Mouse (Mus musculus) small intestine, adult 2 months (tissue): Measurements from ENCODE around the gene Nr2f2. TPM values are rescaled to one million over a fixed set of nuclear protein-coding genes. Genes with fewer than 3 reads are reported as not detected.
A peak's percentile ranks its signal among the peaks of the same experiment; 100 is the strongest.

ENCODE experiments used
- H3K27ac ChIP-seq: fragments of 200-500 bp; 2 replicates; pipeline ENCODE4 v1.5.1; 2012; ENCODE audit warnings: low read depth, low read length, control low read depth, inconsistent platforms; ENCODE audit not compliant: insufficient read depth
- H3K27me3 ChIP-seq: fragments of 200-500 bp; 2 replicates; pipeline ENCODE4 v1.6.1; 2012; ENCODE audit warnings: mild to moderate bottlenecking, moderate library complexity, low read length, inconsistent platforms; ENCODE audit not compliant: control insufficient read depth, insufficient read depth
- H3K36me3 ChIP-seq: fragments of 200-500 bp; 2 replicates; pipeline ENCODE4 v1.6.1; 2012; ENCODE audit warnings: mild to moderate bottlenecking, low read length, control low read depth, inconsistent platforms; ENCODE audit not compliant: control insufficient read depth, insufficient read depth
- H3K4me1 ChIP-seq: fragments of 200-500 bp; 2 replicates; pipeline ENCODE4 v1.6.1; 2012; ENCODE audit warnings: low read length, inconsistent platforms, mixed read lengths; ENCODE audit not compliant: control insufficient read depth, insufficient read depth, insufficient read length
- H3K4me3 ChIP-seq: fragments of 200-500 bp; 2 replicates; pipeline ENCODE4 v1.5.1; 2012; ENCODE audit warnings: low read depth, mild to moderate bottlenecking, control low read depth, inconsistent platforms, low read length, moderate library complexity
- CTCF ChIP-seq: fragments of 200-500 bp; IDR thresholded peaks from 2 replicates; pipeline ENCODE4 v1.5.1; 2012; ENCODE audit warnings: low read depth, mild to moderate bottlenecking, control low read depth, inconsistent platforms, low read length, moderate library complexity, mixed read lengths; ENCODE audit not compliant: insufficient replicate concordance, insufficient read length; ENCODE audit errors: extremely low read depth
- POLR2A ChIP-seq: fragments of 200-500 bp; IDR thresholded peaks from 2 replicates; pipeline ENCODE4 v1.6.1; 2012; ENCODE audit warnings: low read depth, mild to moderate bottlenecking, control low read depth, inconsistent platforms, low read length, moderate library complexity
- WGBS: fragments of 180-500 bp; shearing (Covaris S2); methylation state at CpG from one replicate; pipeline ENCODE4 v1.1.7; 2018; 5-methylcytosine and 5-hydroxymethylcytosine counted together
- polyA plus RNA-seq: library from polyadenylated mRNA; depleted of rRNA; stranded (reverse); fragments of >200 nt; gene quantifications from 2 replicates; pipeline ENCODE4 v1.2.3, GENCODE M21; 2012

Gene Nr2f2
- polyA plus RNA-seq, 1 experiment, result 35.0 TPM

DNA sequence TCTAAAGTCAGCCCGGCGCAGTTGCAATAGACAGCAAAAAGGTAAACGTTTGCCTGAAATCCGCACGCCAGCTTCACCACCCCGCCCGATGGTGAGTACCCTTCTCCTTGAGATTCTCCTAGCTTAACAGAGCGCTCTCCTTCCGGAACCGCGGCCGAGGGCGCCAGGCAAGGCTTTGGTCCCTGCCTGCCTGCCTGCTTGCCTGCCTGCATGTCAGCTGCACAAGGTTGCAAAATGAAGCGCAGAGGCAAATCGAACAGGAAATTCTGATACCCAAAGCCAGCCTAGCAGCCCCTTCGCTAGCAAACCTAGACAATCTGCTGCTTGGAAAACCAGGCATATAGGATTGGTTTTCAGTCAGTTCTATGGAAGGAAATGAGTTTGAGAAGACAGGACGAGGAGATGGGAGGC lies 1.1 kb downstream of the Nr2f2 start:
- Histone ChIP-seq H3K27me3 (peaks cover 47% of the 10 kb centered on the region), H3K4me3 (peak overlapping the region; percentile 56), H3K27ac (peak overlapping the region; percentile 61), H3K36me3 (no peaks in the 10 kb centered on the region), H3K4me1 (peaks cover 4% of the 10 kb centered on the region)
- WGBS, result 2% methylated on average over 17 of the region's 17 CpGs
- TF ChIP-seq POLR2A (no peak), CTCF (no peak)

DNA sequence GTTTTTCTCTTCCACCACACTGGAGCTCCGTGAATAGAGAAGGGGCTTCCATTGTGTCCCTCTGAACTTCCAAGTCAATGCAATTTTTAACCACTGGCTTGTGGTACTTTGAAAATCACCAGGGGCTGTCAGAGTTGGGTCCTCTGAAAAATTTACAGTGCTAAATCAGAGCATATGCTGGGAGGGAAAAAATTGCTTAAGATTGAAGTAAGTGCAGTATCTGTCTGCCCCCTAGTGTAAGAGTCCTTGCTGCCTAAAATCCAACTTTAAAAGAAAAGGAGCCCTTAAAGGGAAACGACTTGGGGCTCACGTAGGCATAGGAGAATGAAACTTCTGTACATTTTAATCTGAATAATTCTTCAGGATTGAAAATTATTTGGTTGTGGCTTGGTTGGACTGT lies 1.7 kb downstream of the Nr2f2 start:
- Histone ChIP-seq H3K27ac (no peak overlapping the region), H3K27me3 (peaks cover 41% of the 10 kb centered on the region), H3K36me3 (no peaks in the 10 kb centered on the region), H3K4me1 (peaks cover 4% of the 10 kb centered on the region), H3K4me3 (no peak overlapping the region)
- 5% methylated on average over 3 of the region's 3 CpGs for WGBS
- TF ChIP-seq POLR2A (no peak), CTCF (no peak)

DNA sequence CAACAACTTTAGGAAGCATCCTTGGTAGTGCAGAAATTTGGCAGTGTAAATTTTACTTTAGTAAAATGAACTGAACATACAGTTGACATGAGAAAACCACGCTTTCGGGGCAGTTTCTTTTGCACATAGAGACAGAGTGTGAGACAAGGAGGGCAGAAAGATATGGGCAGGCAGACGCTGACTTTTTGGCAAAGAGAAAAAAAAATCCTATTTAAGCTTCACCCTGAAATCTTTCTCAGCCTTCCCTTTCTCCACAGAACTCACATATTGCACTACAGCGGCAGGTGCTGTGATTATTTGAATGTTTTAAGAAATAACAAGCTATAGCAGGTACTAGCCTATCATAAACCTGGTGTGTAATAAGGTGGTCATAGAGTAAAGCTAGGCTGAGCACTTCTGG lies 3.2 kb downstream of the Nr2f2 start:
- TF ChIP-seq POLR2A (no peak), CTCF (no peak)
- Histone ChIP-seq H3K4me3 (no peak overlapping the region), H3K27me3 (peaks cover 27% of the 10 kb centered on the region), H3K4me1 (peaks cover 4% of the 10 kb centered on the region), H3K36me3 (no peaks in the 10 kb centered on the region), H3K27ac (no peak overlapping the region)
- 86% methylated on average over 4 of the region's 4 CpGs for whole genome bisulfite sequencing

DNA sequence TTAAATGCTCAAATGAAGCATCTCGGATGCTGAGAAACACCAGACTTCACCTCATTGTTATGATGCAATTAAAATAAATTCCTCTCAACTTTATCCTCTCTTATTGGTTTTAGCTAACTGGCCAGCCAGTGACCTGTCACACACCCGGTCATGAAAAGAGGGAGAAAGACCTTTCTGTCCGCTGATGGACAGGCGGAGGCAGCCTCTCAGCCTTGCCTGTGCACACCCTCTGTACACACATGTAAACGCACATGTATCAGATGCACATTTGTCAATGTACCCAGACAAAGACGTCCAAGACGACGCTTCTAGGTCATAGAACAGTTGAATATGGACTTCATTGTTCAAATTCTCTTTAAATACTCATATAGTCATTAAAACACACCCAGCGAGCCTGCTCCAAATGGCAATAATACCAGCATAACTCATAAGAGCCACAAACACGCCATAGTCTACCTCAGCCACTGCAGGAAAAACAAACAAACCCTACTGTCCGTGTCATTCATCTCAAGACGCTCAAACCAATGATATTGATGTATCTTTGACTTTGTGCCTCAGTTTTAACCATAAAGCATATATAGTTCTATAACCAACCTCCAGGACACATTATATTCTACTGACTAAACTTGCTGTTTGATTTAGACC lies 3.9 kb downstream of the Nr2f2 start:
- TF ChIP-seq CTCF (no peak), POLR2A (no peak)
- H3K36me3 ChIP-seq, result no peaks in the 10 kb centered on the region
- WGBS, result 60% methylated on average over 12 of the region's 12 CpGs
- no peak overlapping the region for H3K4me3 ChIP-seq
- H3K27me3 ChIP-seq, result peaks cover 20% of the 10 kb centered on the region
- H3K4me1 ChIP-seq, result peaks cover 4% of the 10 kb centered on the region
- H3K27ac ChIP-seq, result no peak overlapping the region

DNA sequence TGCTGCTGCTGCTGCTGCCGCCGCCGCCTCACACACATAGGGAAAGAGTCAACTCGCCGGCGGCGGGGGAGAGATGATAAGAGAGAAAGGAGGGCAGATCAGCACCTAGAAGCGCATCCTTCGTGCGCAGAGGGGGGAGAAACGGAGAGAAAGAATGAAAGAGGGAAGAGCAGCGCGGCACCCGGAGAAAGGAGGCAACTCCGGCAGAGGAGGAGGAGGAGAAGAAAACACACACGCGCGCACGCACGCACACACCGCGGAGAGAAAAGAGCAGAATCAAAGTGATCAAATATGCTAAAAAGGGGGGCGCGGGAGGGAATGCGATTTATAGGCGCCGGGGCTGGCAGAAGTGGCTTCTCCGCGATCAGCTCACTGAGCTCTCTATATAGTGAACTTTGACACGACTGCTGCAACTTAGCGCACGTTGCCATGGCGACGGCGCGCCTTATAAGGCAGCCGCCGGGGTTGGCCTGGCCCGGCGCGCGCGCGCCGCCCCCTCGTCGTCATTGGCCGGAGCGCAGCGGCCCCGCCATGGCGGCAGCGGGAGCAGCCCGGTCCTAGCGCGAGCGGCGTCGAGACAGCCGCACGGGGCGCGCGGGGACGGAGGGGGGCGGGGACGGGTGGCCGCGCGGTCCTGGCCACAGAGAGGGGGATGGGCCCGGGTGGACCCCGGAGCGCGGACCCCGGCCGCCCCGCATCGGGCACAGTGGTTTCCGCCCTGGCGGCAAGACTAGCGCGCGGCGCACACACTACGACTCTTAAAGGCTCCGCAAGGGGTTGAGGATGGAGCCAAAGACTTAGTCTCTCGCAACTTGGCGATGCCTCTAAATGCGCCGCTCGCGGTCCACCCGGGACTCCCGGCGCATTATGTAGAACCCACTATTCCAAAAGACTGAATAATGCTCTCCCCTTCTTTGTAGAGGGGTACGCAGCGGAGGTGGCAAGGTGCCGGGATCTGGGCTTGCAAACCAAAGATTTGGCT lies 4.9 kb downstream of the Nr2f2 start:
- TF ChIP-seq CTCF (no peak), POLR2A (peak; percentile 81)
- Histone ChIP-seq H3K36me3 (peaks cover 3% of the 10 kb centered on the region), H3K4me1 (peaks cover 4% of the 10 kb centered on the region), H3K4me3 (peak overlapping the region; percentile 79), H3K27ac (peak overlapping the region; percentile 98), H3K27me3 (peaks cover 17% of the 10 kb centered on the region)
- WGBS, result under 1% methylated on average over 94 of the region's 98 CpGs

DNA sequence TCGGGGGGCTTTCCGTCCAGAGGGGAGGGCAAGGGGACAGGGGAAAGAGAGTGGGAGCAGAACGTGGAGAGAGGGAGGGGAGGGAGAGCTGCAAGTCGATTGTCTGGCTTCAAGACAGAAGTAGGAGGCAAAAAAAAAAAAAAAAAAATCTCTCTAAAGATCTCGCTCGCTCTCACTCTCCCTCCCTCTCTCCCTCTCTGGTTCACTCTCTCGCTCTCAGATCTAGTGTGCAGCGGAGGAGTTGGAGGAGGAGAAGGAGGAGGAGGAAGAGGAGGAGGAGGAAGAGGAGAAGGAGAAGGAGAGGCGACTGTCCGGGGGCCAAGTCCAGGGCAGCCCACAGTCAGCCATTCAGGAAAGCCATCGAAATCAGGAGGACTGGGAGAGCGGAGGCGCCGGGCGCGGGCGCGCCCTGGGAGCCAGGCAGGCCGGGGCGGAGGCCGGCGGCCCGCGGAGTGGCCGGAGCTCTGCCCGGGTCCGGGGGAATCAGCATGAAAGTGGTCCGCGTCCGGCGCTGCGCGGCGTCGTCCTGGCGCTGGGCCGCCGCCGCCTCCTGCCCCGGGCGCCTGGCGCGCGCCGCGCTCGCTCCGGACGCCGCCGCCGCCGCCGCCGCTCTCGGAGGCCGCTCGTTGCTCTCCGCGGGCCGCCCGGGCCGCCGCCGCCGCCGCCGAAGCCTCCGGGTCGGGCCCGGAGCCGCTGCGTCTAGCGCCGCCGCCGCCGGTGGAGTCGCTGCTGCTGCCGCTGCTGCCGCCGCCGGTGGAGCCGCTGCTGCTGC lies 5.7 kb downstream of the Nr2f2 start:
- TF ChIP-seq CTCF, result no peak
- peak; percentile 43; the same call in 1 of the 2 replicates for TF ChIP-seq POLR2A
- Histone ChIP-seq H3K4me3 (peak overlapping the region; percentile 79), H3K27me3 (peaks cover 12% of the 10 kb centered on the region), H3K36me3 (peaks cover 5% of the 10 kb centered on the region), H3K4me1 (peaks cover 4% of the 10 kb centered on the region), H3K27ac (peak overlapping the region; percentile 98)
- WGBS, result 5% methylated on average over 80 of the region's 84 CpGs
